Mouse (Mus musculus): ENCODE data around the gene Rack1.

DNA sequence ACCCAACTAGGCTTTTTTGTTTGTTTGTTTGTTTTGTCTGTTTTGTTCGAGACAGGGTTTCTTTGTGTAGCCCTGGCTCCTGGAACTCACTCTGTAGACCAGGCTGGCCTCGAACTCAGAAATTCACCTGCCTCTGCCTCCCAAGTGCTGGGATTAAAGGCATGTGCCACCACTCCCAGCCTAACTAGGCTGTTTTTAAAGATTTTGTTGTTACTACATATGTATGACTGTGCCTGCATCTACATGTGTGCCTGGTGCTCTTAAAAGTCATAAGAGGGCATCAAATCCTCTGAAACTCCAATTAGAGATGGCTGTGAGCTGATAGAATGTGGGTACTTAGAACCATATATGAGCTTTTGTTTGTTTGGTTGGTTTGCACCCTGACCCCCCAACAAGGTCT, 31.1 kb downstream of the Rack1 start:
- TF ChIP-seq TAL1 (IDR thresholded peaks at IDR 0.05; ENCODE audit: low read length) (no peak), GATA1 (IDR thresholded peaks at IDR 0.05; ENCODE audit: low read length) (no peak)

Data from erythroblast, embryonic 14.5 days (primary cell).